Mouse (Mus musculus) hematopoietic multipotent progenitor cell, adult 10-12 weeks (in vitro differentiated cells): Measurements from ENCODE around the gene Ppp3cb. TPM values are rescaled to one million over a fixed set of nuclear protein-coding genes. Genes with fewer than 3 reads are reported as not detected.

Source experiments
- polyA plus RNA-seq: library from polyadenylated mRNA; stranded (reverse); fragments of >175 nt; gene quantifications from 2 replicates; pipeline ENCODE4 v1.2.3, GENCODE M21; 2012; ENCODE audit warnings: low replicate concordance

The Ppp3cb gene
- polyA plus RNA-seq: 5.5 and 6.1 TPM in 2 replicates

GRCm38 (mm10) chr14:20546415-20546814 is at the start of gene Ppp3cb:
TSS of gene Ppp3cb (minus strand) at chr14:20546573.

DNA sequence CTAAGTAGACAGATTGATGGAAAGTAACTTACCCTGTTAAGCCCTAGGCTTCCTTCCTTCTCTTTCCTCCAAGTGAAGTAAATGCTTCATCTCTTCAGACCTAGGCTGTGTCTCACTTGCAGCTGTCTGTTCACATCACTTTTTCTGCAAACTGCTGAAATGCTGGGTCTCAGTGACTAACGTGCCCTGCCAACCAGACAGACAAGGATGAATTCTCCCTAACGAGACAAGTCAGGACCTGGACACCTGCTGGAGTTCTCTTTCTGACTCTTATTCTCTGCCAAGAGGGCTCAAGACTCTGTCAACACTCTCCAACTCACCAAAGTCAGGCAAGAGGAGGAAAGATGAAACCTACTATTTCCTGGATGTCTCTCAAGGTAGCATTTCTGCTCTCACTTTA is 49.8 kb downstream of the Ppp3cb start, which contains the start of gene Mss51:
Gene Mss51 (minus strand): TSS at position 299 of the 400 bp plus-strand sequence.

DNA sequence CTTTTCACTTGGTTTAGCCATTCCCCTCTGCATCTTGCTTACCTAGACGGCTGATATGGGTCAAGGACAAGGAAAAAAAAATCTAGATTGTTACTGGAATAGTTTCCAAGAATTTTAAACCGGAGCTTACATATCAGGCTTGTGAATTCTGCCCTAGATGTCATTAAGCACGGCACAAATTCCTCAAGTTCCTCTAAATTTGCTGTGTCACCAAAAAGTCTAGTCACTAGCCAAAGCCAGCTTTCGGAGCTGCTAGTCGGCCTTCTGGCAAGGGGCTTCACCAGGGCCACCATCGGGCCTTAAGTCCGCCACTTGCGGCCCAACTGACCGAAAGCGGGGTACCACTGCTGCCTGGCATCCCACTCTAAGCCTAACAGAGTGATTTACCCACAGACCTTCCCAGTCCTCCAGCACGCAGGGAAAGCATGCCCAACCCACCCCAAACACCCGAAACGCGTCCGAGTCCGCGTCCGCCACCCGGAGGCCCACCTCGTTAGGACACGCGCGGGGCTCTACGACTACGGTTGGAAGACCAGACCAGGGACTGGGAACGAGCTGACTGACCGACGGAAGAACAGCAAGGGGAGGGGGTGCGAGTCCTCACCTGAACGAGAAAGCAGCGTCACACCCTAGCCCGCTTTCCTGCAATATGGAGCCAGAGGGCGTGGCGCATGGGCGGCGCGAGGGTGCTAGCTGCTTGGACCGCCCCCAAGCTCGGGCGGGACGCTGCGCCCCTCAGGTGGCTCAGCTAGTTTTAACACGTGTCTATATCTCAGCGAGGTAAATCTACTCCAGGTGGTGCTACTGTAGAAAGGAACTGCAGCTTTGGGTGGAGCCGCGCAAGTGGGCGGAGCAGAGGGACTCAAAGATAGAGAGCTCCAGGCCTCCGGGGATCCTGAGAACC is 66.8 kb downstream of the Ppp3cb start, which contains the start of gene Anxa7:
Gene Anxa7 (minus strand): TSS at position 843 of the 904 bp plus-strand sequence.

GRCm38 (mm10) chr14:20451765-20452331 is 94.5 kb downstream of the Ppp3cb start, which contains the start of gene Cfap70:
TSS of gene Cfap70 (minus strand) at chr14:20452226.

Other genes starting within 250 kb of the Ppp3cb start
- 25.6 and 34.2 TPM in 2 replicates for gene Ecd, start 198.5 kb downstream of the Ppp3cb start, polyA plus RNA-seq
- gene Fam149b, start 198.4 kb downstream of the Ppp3cb start, polyA plus RNA-seq: 12.7 and 26.1 TPM in 2 replicates
- gene Dnajc9, start 157.7 kb downstream of the Ppp3cb start, polyA plus RNA-seq: 63.1 and 147 TPM in 2 replicates
- 19.3 and 19.6 TPM in 2 replicates for gene Mrps16, start 152.9 kb downstream of the Ppp3cb start, polyA plus RNA-seq
- gene Cfap70, start 94.3 kb downstream of the Ppp3cb start, polyA plus RNA-seq: 0.03 TPM in 1 of 2 replicates, not detected in the other
- gene Anxa7, start 66.4 kb downstream of the Ppp3cb start, polyA plus RNA-seq: 34.5 and 54.9 TPM in 2 replicates
- 0.08 and 0.30 TPM in 2 replicates for gene Mss51, start 49.7 kb downstream of the Ppp3cb start, polyA plus RNA-seq
- gene Usp54, start 94.5 kb upstream of the Ppp3cb start, polyA plus RNA-seq: 0.41 and 0.89 TPM in 2 replicates
- not detected in 2 replicates for gene Myoz1, start 110.0 kb upstream of the Ppp3cb start, polyA plus RNA-seq
- gene Synpo2l, start 121.8 kb upstream of the Ppp3cb start, polyA plus RNA-seq: 0.10 and 0.11 TPM in 2 replicates
- gene Sec24c, start 127.7 kb upstream of the Ppp3cb start, polyA plus RNA-seq: 138 and 234 TPM in 2 replicates
- gene Fut11, start 148.4 kb upstream of the Ppp3cb start, polyA plus RNA-seq: 12.5 and 20.3 TPM in 2 replicates
- gene Chchd1, start 156.4 kb upstream of the Ppp3cb start, polyA plus RNA-seq: 3.7 and 7.1 TPM in 2 replicates
- 116 and 141 TPM in 2 replicates for gene Zswim8, start 161.0 kb upstream of the Ppp3cb start, polyA plus RNA-seq
- gene Ndst2, start 188.0 kb upstream of the Ppp3cb start, polyA plus RNA-seq: 20.2 and 24.6 TPM in 2 replicates
- 31.4 and 51.0 TPM in 2 replicates for gene Camk2g, start 247.5 kb upstream of the Ppp3cb start, polyA plus RNA-seq